Mouse (Mus musculus) forebrain, embryonic 16.5 days (tissue): ENCODE data around the gene Treh. TPM values are rescaled to one million over a fixed set of nuclear protein-coding genes. Genes with fewer than 3 reads are reported as not detected.
A peak's percentile ranks its signal among the peaks of the same experiment; 100 is the strongest.

Experiments
- ATAC-seq: fragments of 200-750 bp; cut with Nextera tagmentation; 2 replicates; pipeline ENCODE4 v1.8.0; 2017; ENCODE audit warnings: mild to moderate bottlenecking, moderate library complexity
- H3K27ac ChIP-seq: fragments of 300-500 bp; sonication (generic); 2 replicates; pipeline ENCODE4 v1.5.1; 2014; ENCODE audit warnings: low read length, control low read depth
- H3K27me3 ChIP-seq: fragments of 300-500 bp; sonication (generic); replicated peaks from 2 replicates; pipeline ENCODE4 v1.6.1; 2014; ENCODE audit warnings: low read length; ENCODE audit not compliant: control insufficient read depth, insufficient read depth
- H3K36me3 ChIP-seq: fragments of 300-500 bp; sonication (generic); 2 replicates; pipeline ENCODE4 v1.6.1; 2014; ENCODE audit not compliant: control insufficient read depth, insufficient read depth
- H3K4me1 ChIP-seq: fragments of 300-500 bp; sonication (generic); replicated peaks from 2 replicates; pipeline ENCODE4 v1.6.1; 2014; ENCODE audit warnings: low read length; ENCODE audit not compliant: control insufficient read depth, insufficient read depth
- H3K4me2 ChIP-seq: fragments of 300-500 bp; sonication (generic); 2 replicates; pipeline ENCODE4 v1.6.1; 2014; ENCODE audit warnings: mild to moderate bottlenecking, low read length, control low read depth
- H3K4me3 ChIP-seq: fragments of 300-500 bp; sonication (generic); replicated peaks from 2 replicates; pipeline ENCODE4 v1.5.1; 2014; ENCODE audit warnings: mild to moderate bottlenecking, low read length, control low read depth
- H3K9ac ChIP-seq: fragments of 300-500 bp; sonication (generic); replicated peaks from 2 replicates; pipeline ENCODE4 v1.6.1; 2014; ENCODE audit warnings: low read depth, low read length, control low read depth
- H3K9me3 ChIP-seq: fragments of 300-500 bp; sonication (generic); 2 replicates; pipeline ENCODE4 v1.6.1; 2016; ENCODE audit warnings: low read length; ENCODE audit not compliant: control insufficient read depth
- WGBS: fragments of 180-500 bp; shearing (Covaris S2); extraction: QIAGEN DNeasy Blood & Tissue Kit; methylation state at CpG from one replicate; pipeline ENCODE4 v1.1.7; 2014; 5-methylcytosine and 5-hydroxymethylcytosine counted together
- polyA plus RNA-seq: library from polyadenylated mRNA; unstranded; fragments of >200 nt; fragmentation: Nextera tagmentation; extraction: Ambion mirVana; gene quantifications from 2 replicates; pipeline ENCODE4 v1.2.1, GENCODE M21; 2015

Gene Treh
- polyA plus RNA-seq, 1 experiment from 2014 or later: not detected

DNA sequence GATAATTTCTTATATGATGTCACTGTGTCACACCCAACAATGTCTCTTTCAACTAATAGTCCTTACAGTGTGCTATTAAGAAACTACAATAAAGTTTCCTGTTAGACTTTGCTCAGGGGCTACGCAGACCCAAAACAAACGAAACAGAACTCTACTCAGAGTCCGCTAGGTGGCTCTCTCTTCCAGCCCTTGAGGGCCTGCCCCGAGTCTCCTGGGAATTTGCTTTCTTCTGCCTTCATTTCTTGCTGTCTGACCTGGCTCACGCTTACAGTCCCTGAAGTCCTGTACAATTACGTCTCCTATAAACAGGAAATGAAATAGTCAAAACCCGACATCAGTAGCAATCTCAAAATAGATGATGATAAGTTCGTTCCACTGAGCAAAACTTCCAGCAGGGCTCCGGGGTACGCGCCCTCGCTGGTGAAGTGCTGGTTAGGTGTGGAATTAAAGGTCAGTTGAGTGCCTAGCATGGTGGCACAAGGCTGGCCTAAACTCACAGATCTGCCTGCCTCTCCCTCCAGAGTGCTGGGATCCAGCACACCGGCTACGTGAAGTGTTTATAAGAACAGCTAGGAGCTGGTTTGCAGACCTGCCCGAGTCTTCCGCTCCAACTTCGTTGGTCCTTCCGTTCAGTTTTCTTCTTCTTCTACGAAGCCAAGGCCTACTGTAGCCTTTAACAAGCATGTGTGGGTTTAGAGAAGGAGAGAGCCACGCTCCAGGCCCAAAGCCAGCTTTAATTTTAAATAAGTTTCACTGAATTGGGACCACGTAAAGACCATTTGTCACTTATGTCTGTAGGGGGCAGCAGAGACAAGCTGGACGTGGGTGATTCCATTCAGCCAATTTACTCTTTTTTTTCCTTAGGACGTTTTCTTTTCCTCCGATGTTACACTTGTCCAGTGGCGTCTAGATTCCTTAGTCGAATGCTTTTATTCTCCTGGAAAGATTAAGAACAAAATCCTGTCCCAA lies 17.7 kb upstream of the Treh start:
- WGBS: 25% methylated on average over 26 of the region's 26 CpGs
- Histone ChIP-seq H3K9me3 (no peaks in the 10 kb centered on the region), H3K4me2 (peak overlapping the region; percentile 24), H3K36me3 (no peaks in the 10 kb centered on the region), H3K4me1 (peaks cover 5% of the 10 kb centered on the region; the same call in 1 of the 2 replicates), H3K9ac (no peak overlapping the region), H3K4me3 (no peak overlapping the region; the same call in 1 of the 2 replicates), H3K27ac (no peak overlapping the region), H3K27me3 (no peaks in the 10 kb centered on the region)
- peak; percentile 59; the same call in 1 of the 2 replicates for ATAC-seq

DNA sequence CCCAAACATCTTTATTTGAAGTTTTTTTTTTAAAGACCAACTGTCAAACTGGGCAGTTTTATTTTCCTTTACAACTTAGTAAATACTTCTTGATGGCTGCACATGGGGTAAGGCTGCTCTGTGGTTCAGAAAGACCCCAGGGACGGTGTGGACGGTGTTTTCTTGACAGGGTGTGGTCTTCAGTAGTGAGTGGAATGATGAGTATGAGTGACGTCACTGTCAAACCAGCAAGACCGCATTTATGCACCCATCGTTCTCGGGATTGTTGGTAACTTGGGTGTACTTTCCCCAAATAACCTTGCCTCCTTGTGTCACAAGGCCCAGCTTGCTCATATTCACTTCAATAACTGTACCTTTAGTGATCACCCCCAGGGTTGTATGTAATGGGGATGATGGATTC lies 9.3 kb upstream of the Treh start:
- WGBS: 93% methylated on average over 6 of the region's 6 CpGs
- Histone ChIP-seq H3K4me3 (no peak overlapping the region), H3K4me1 (no peaks in the 10 kb centered on the region), H3K9ac (no peak overlapping the region), H3K27ac (no peak overlapping the region), H3K27me3 (no peaks in the 10 kb centered on the region), H3K36me3 (no peaks in the 10 kb centered on the region), H3K4me2 (no peak overlapping the region), H3K9me3 (no peaks in the 10 kb centered on the region)
- ATAC-seq: no peak

DNA sequence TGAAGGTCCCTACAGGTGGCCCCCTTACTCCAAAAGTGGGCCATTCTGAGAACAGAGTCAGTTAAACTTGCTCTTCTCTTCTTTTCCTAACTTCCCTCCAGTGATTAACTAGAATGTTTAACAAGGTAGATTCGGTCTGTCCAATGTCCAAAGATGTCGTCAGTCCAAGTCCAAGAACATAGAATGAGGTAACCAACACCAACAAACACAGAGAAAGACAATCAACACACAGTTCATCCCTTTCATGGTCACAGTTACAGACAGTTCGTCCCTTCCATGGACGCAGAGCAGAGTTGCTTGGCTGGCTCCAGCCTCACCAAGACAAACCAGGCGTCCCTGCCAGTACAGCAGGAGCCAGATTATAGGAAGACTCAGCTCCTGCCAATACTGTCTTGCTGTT lies 1.6 kb upstream of the Treh start:
- no peak for ATAC-seq
- 89% methylated on average over 5 of the region's 5 CpGs for WGBS
- Histone ChIP-seq H3K27ac (no peak overlapping the region), H3K36me3 (no peaks in the 10 kb centered on the region), H3K4me2 (no peak overlapping the region), H3K9ac (no peak overlapping the region), H3K4me1 (no peaks in the 10 kb centered on the region), H3K9me3 (no peaks in the 10 kb centered on the region), H3K27me3 (no peaks in the 10 kb centered on the region), H3K4me3 (no peak overlapping the region)

DNA sequence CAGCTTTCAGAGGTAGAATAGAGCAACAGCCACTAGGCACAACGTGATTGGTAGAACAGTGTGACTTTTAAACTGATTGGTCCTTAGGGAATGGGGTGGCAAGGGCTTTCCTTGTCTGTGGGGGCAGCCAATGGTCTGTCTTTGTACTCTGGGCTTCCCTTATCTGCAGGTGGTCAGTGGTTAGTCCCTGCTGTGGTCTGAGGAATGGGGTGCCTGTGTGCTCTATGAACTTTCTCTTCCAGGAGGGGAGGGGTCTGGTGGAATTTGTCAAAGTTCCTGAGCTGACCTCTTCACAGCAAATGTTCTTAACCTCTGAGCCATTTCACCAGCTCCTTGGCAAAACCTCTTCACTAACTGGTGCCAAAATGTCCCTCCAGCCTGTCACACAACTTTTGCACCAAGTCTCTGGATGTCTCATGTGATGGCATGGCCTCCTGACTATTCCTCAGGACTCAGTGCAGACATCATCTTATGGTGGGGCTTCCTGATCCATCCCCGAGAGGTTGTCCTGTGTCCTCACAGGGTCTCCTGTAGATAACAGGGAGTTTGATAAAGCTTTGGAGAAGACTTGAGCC lies 655 bp upstream of the Treh start:
- H3K9me3 ChIP-seq: no peaks in the 10 kb centered on the region
- no peaks in the 10 kb centered on the region for H3K36me3 ChIP-seq
- H3K4me3 ChIP-seq: no peak overlapping the region
- no peak overlapping the region for H3K27ac ChIP-seq
- H3K9ac ChIP-seq: no peak overlapping the region
- H3K27me3 ChIP-seq: no peaks in the 10 kb centered on the region
- no peaks in the 10 kb centered on the region for H3K4me1 ChIP-seq
- no peak overlapping the region for H3K4me2 ChIP-seq
- WGBS: 71% methylated on average over 2 of the region's 2 CpGs
- no peak for ATAC-seq

DNA sequence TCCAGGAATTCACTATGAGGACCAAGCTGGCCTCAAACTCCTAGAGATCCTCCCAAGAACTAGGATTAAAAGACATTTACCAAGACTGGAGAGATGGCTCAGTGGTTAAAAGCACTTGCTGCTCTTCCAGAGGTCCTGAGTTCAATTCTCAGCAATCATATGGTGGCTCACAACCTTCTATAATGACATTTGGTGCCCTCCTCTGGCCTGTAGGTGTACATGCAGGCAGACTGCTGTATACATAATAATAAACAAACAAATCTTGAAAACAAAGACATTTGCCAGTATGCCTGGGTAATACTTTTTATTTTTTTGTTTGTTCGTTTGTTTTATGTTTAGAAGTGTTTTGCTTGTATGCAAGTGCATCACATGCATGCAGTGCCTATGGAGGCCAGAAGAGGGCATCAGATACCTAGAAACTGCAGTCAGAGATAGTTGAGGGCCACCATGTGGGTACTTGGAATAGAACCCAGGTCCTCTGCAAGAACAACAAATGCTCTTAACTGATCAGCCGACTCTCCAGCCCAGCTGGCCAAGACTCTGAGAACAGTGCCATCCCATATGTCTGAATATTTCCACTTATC lies 5.3 kb downstream of the Treh start:
- H3K9me3 ChIP-seq: no peaks in the 10 kb centered on the region
- no peak for ATAC-seq
- H3K27ac ChIP-seq: no peak overlapping the region
- H3K9ac ChIP-seq: no peak overlapping the region
- WGBS: 89% methylated on average over 2 of the region's 2 CpGs
- no peak overlapping the region for H3K4me3 ChIP-seq
- H3K27me3 ChIP-seq: no peaks in the 10 kb centered on the region
- no peak overlapping the region for H3K4me2 ChIP-seq
- no peaks in the 10 kb centered on the region for H3K36me3 ChIP-seq
- H3K4me1 ChIP-seq: no peaks in the 10 kb centered on the region

DNA sequence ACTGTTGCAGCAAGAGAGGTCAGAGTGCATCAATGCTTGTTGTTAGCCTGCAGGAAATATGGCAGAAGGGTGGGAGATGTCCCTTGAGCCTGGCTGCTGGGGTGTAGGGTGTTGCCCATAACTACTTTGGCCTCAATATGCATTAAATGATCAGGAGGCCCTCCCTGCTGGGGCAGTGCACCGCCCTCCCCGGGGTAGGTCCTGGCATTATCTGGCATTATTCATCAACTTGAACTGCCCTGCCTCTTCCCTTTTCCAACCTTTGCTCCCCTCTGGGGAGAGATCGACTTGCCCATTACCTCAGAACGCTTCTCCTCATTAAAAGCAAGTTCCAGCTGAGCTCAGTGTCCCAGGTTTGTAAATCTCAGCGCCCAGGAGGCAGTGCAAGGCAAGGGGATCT lies 6.5 kb downstream of the Treh start:
- no peak overlapping the region for H3K4me3 ChIP-seq
- WGBS: 71% methylated on average over 5 of the region's 5 CpGs
- no peak for ATAC-seq
- no peaks in the 10 kb centered on the region for H3K36me3 ChIP-seq
- H3K4me2 ChIP-seq: no peak overlapping the region
- H3K4me1 ChIP-seq: no peaks in the 10 kb centered on the region
- no peak overlapping the region for H3K9ac ChIP-seq
- H3K27ac ChIP-seq: no peak overlapping the region
- H3K9me3 ChIP-seq: no peaks in the 10 kb centered on the region
- no peaks in the 10 kb centered on the region for H3K27me3 ChIP-seq

DNA sequence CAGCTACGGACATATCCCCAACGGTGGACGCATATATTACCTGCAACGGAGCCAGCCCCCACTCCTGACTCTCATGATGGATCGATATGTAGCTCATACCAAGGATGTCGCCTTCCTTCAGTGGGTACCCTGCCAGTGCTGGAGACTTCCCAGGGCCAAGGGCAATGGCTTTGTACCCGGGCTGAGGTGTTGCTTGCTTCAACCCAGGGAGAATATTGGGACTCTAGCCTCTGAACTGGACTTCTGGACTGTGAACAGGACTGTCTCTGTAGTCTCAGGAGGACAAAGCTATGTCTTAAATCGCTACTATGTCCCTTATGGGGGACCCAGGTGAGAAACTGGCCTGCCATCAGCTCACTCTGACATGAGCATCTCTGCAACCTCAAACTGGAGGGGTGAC lies 10.0 kb downstream of the Treh start:
- 86% methylated on average over 8 of the region's 8 CpGs for WGBS
- no peak overlapping the region for H3K9ac ChIP-seq
- ATAC-seq: no peak
- no peak overlapping the region for H3K4me3 ChIP-seq
- no peak overlapping the region for H3K27ac ChIP-seq
- 0 out of 2 replicates have a peak, but pooled peaks cover 3% of the 10 kb centered on the region for H3K36me3 ChIP-seq
- no peak overlapping the region for H3K4me2 ChIP-seq
- no peaks in the 10 kb centered on the region for H3K9me3 ChIP-seq
- no peaks in the 10 kb centered on the region for H3K27me3 ChIP-seq
- peaks cover 18% of the 10 kb centered on the region for H3K4me1 ChIP-seq

DNA sequence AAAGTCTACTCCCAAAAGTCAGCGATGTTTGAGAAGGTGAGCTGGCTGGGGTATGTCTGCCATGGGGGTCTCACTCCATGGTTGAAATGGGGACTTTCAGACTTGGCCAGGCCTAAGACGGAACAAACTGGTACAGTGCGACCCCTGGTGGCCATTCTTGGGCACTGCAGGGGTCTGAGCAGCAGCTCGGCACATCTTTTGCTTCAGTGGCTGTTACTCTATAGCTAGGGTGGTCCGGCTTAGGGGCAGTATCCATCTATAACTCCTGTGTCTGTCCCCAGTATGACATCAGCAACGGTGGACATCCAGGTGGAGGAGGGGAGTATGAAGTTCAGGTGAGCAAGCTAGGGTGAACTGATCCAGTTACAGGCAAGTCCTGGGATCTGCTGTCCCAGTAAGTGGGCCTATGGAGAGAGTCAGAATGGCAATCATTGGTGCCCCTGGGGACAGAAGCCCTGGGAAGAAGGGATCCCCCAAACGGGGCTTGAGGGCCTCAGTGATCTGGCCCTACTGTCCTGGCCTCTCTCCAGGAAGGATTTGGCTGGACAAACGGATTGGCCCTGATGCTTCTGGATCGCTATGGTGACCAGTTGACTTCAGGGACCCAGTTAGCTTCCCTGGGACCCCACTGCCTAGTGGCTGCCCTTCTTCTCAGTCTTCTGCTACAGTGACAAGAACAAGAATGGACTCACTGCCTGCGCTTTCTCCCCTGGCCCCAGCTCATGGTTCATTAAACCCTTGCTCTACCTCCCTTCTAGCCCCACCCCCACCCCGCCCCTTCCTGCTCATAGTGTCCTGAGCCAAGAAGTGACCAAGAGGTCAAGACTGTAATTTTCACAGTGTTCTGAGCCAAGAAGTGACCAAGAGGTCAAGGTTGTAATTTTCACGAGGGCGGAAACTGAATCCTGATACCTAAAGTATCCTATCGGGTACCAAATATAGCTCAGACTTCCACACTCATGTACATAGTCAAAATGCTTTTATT lies 12.6 kb downstream of the Treh start:
- Histone ChIP-seq H3K27me3 (no peaks in the 10 kb centered on the region), H3K9me3 (no peaks in the 10 kb centered on the region), H3K27ac (no peak overlapping the region), H3K36me3 (0 out of 2 replicates have a peak, but pooled peaks cover 3% of the 10 kb centered on the region), H3K4me2 (no peak overlapping the region), H3K4me1 (peaks cover 18% of the 10 kb centered on the region), H3K9ac (no peak overlapping the region), H3K4me3 (no peak overlapping the region)
- WGBS: 39% methylated on average over 14 of the region's 14 CpGs
- peak; percentile 62 for ATAC-seq
